Mouse (Mus musculus) testis, adult 2 months (tissue): Measurements from ENCODE around the gene Ankrd6.

ENCODE experiments used
- CTCF ChIP-seq: fragments of 200-500 bp; IDR thresholded peaks from 2 replicates; pipeline ENCODE4 v1.5.1; 2012; ENCODE audit warnings: low read depth, mild to moderate bottlenecking, inconsistent platforms, low read length, moderate library complexity; ENCODE audit not compliant: control insufficient read depth, insufficient read depth, insufficient replicate concordance
- POLR2A ChIP-seq: fragments of 200-500 bp; IDR thresholded peaks from 2 replicates; pipeline ENCODE4 v1.6.1; 2012; ENCODE audit warnings: low read depth, mild to moderate bottlenecking, inconsistent platforms, low read length, moderate library complexity; ENCODE audit not compliant: control insufficient read depth

- TF ChIP-seq CTCF = no peak
- no peak for TF ChIP-seq POLR2A
Observed at GRCm38 (mm10) chr4:32920863-32921262, 29.8 kb downstream of the Ankrd6 start.
